Mouse (Mus musculus) neural tube, embryonic 13.5 days (tissue): Measurements from ENCODE around the gene Pls3. TPM values are rescaled to one million over a fixed set of nuclear protein-coding genes. Genes with fewer than 3 reads are reported as not detected.

Experiments used
- ATAC-seq: fragments of 200-750 bp; cut with Nextera tagmentation; 2 replicates; pipeline ENCODE4 v1.8.0; 2017; ENCODE audit warnings: low read depth, mild to moderate bottlenecking, moderate TSS enrichment, moderate library complexity
- H3K27ac ChIP-seq: fragments of 300-500 bp; sonication (generic); replicated peaks from 2 replicates; pipeline ENCODE4 v1.5.1; 2015; ENCODE audit warnings: moderate library complexity, mild to moderate bottlenecking, inconsistent platforms
- H3K27me3 ChIP-seq: fragments of 300-500 bp; sonication (generic); 2 replicates; pipeline ENCODE4 v1.6.1; 2015; ENCODE audit warnings: mild to moderate bottlenecking, inconsistent platforms
- H3K36me3 ChIP-seq: fragments of 300-500 bp; sonication (generic); 2 replicates; pipeline ENCODE4 v1.6.1; 2015; ENCODE audit warnings: mild to moderate bottlenecking, inconsistent platforms
- H3K4me1 ChIP-seq: fragments of 300-500 bp; sonication (generic); replicated peaks from 2 replicates; pipeline ENCODE4 v1.6.1; 2015; ENCODE audit warnings: inconsistent platforms
- H3K4me2 ChIP-seq: fragments of 300-500 bp; sonication (generic); 2 replicates; pipeline ENCODE4 v1.6.1; 2015; ENCODE audit warnings: inconsistent platforms, mild to moderate bottlenecking, moderate library complexity
- H3K4me3 ChIP-seq: fragments of 300-500 bp; sonication (generic); 2 replicates; pipeline ENCODE4 v1.5.1; 2015; ENCODE audit warnings: mild to moderate bottlenecking, inconsistent platforms
- H3K9ac ChIP-seq: fragments of 300-500 bp; sonication (generic); 2 replicates; pipeline ENCODE4 v1.6.1; 2015; ENCODE audit warnings: moderate library complexity, mild to moderate bottlenecking, inconsistent platforms
- H3K9me3 ChIP-seq: fragments of 300-500 bp; sonication (generic); 2 replicates; pipeline ENCODE4 v1.6.1; 2016; ENCODE audit warnings: inconsistent platforms
- WGBS: fragments of 180-500 bp; shearing (Covaris S2); methylation state at CpG from one replicate; pipeline ENCODE4 v1.1.7; 2015; 5-methylcytosine and 5-hydroxymethylcytosine counted together
- polyA plus RNA-seq: library from polyadenylated mRNA; unstranded; fragments of >200 nt; fragmentation: Nextera tagmentation; extraction: Ambion mirVana; gene quantifications from 2 replicates; pipeline ENCODE4 v1.2.1, GENCODE M21; 2015

Gene Pls3
- polyA plus RNA-seq, result 40.2 and 46.2 TPM in 2 replicates

GRCm38 (mm10) chrX:75874332-75875291, at the start of gene Pls3:
Pls3 (minus strand) TSS chrX:75875182.
- no peaks in the 10 kb centered on the region for H3K27me3 ChIP-seq
- peak; percentile 100 for ATAC-seq
- H3K4me2 ChIP-seq, result peak within 1 kb of the TSS; percentile 66
- 11% methylated on average over 38 of the region's 45 CpGs for WGBS
- peaks cover 5% of the 10 kb centered on the region; the same call in 1 of the 2 replicates for H3K4me1 ChIP-seq
- no peaks in the 10 kb centered on the region for H3K9me3 ChIP-seq
- H3K27ac ChIP-seq, result peak within 1 kb of the TSS; percentile 65
- no peaks in the 10 kb centered on the region for H3K36me3 ChIP-seq
- peak within 1 kb of the TSS; percentile 49 for H3K4me3 ChIP-seq
- H3K9ac ChIP-seq, result peak within 1 kb of the TSS; percentile 68

GRCm38 (mm10) chrX:75895716-75896115, 20.7 kb upstream of the Pls3 start:
- H3K9me3 ChIP-seq, result no peaks in the 10 kb centered on the region
- H3K27me3 ChIP-seq, result no peaks in the 10 kb centered on the region
- no peak overlapping the region for H3K4me3 ChIP-seq
- no peaks in the 10 kb centered on the region for H3K4me1 ChIP-seq
- no peak overlapping the region for H3K4me2 ChIP-seq
- no peak overlapping the region for H3K9ac ChIP-seq
- no peak overlapping the region for H3K27ac ChIP-seq
- ATAC-seq, result no peak
- 67% methylated on average over 6 of the region's 6 CpGs for WGBS
- H3K36me3 ChIP-seq, result no peaks in the 10 kb centered on the region

- H3K27me3 ChIP-seq, result no peaks in the 10 kb centered on the region
- no peaks in the 10 kb centered on the region for H3K9me3 ChIP-seq
- H3K36me3 ChIP-seq, result no peaks in the 10 kb centered on the region
- peaks cover 5% of the 10 kb centered on the region; the same call in 1 of the 2 replicates for H3K4me1 ChIP-seq
- no peak overlapping the region for H3K27ac ChIP-seq
- H3K4me3 ChIP-seq, result peak overlapping the region; percentile 49
- no peak overlapping the region for H3K9ac ChIP-seq
- WGBS, result 18% methylated on average over 5 of the region's 5 CpGs
- no peak for ATAC-seq
- peak overlapping the region; percentile 66 for H3K4me2 ChIP-seq
Measured at GRCm38 (mm10) chrX:75875566-75875965, 584 bp upstream of the Pls3 start.

- H3K4me3 ChIP-seq, result peak overlapping the region; percentile 49
- WGBS, result 10% methylated on average over 15 of the region's 15 CpGs
- no peaks in the 10 kb centered on the region for H3K9me3 ChIP-seq
- peak overlapping the region; percentile 66 for H3K4me2 ChIP-seq
- peak overlapping the region; percentile 68 for H3K9ac ChIP-seq
- H3K27me3 ChIP-seq, result no peaks in the 10 kb centered on the region
- H3K4me1 ChIP-seq, result peaks cover 5% of the 10 kb centered on the region; the same call in 1 of the 2 replicates
- no peak overlapping the region for H3K27ac ChIP-seq
- H3K36me3 ChIP-seq, result no peaks in the 10 kb centered on the region
- ATAC-seq, result no peak
Measured at GRCm38 (mm10) chrX:75873813-75874212, 1.2 kb downstream of the Pls3 start.

GRCm38 (mm10) chrX:75873253-75873652, 1.7 kb downstream of the Pls3 start:
- no peaks in the 10 kb centered on the region for H3K36me3 ChIP-seq
- no peaks in the 10 kb centered on the region for H3K27me3 ChIP-seq
- ATAC-seq, result no peak
- no peak overlapping the region for H3K27ac ChIP-seq
- no peak overlapping the region for H3K9ac ChIP-seq
- peak overlapping the region; percentile 49; the same call in 1 of the 2 replicates for H3K4me3 ChIP-seq
- WGBS, result 28% methylated on average over 4 of the region's 4 CpGs
- peak overlapping the region; percentile 66 for H3K4me2 ChIP-seq
- no peaks in the 10 kb centered on the region for H3K9me3 ChIP-seq
- H3K4me1 ChIP-seq, result peaks cover 5% of the 10 kb centered on the region; the same call in 1 of the 2 replicates

- Histone ChIP-seq H3K36me3 (no peaks in the 10 kb centered on the region), H3K4me1 (peaks cover 5% of the 10 kb centered on the region; the same call in 1 of the 2 replicates), H3K27ac (no peak overlapping the region), H3K4me2 (no peak overlapping the region), H3K9ac (no peak overlapping the region), H3K4me3 (no peak overlapping the region), H3K9me3 (no peaks in the 10 kb centered on the region), H3K27me3 (no peaks in the 10 kb centered on the region)
- WGBS, result 90% methylated on average over 2 of the region's 2 CpGs
- no peak for ATAC-seq
Measured at GRCm38 (mm10) chrX:75871855-75872254, 3.1 kb downstream of the Pls3 start.

- no peak overlapping the region for H3K27ac ChIP-seq
- no peak for ATAC-seq
- WGBS, result 93% methylated on average over 3 of the region's 3 CpGs
- H3K4me3 ChIP-seq, result no peak overlapping the region
- no peaks in the 10 kb centered on the region for H3K27me3 ChIP-seq
- H3K9ac ChIP-seq, result no peak overlapping the region
- no peaks in the 10 kb centered on the region for H3K9me3 ChIP-seq
- H3K4me1 ChIP-seq, result no peaks in the 10 kb centered on the region
- H3K36me3 ChIP-seq, result no peaks in the 10 kb centered on the region
- no peak overlapping the region for H3K4me2 ChIP-seq
Measured at GRCm38 (mm10) chrX:75861715-75862114, 13.3 kb downstream of the Pls3 start.

GRCm38 (mm10) chrX:75854294-75854693, 20.7 kb downstream of the Pls3 start:
- Histone ChIP-seq H3K9me3 (no peaks in the 10 kb centered on the region), H3K4me2 (no peak overlapping the region), H3K9ac (no peak overlapping the region), H3K4me3 (no peak overlapping the region), H3K27ac (no peak overlapping the region), H3K27me3 (no peaks in the 10 kb centered on the region), H3K36me3 (no peaks in the 10 kb centered on the region), H3K4me1 (no peaks in the 10 kb centered on the region; the same call in 1 of the 2 replicates)
- 87% methylated on average over 3 of the region's 3 CpGs for WGBS
- no peak for ATAC-seq

GRCm38 (mm10) chrX:75844290-75844689, 30.7 kb downstream of the Pls3 start:
- 86% methylated on average over 4 of the region's 4 CpGs for WGBS
- no peak for ATAC-seq
- Histone ChIP-seq H3K9me3 (no peaks in the 10 kb centered on the region), H3K4me2 (no peak overlapping the region), H3K27ac (no peak overlapping the region), H3K4me3 (no peak overlapping the region), H3K36me3 (no peaks in the 10 kb centered on the region), H3K9ac (no peak overlapping the region), H3K27me3 (no peaks in the 10 kb centered on the region), H3K4me1 (no peaks in the 10 kb centered on the region)

- Histone ChIP-seq H3K9me3 (no peaks in the 10 kb centered on the region), H3K27me3 (no peaks in the 10 kb centered on the region), H3K4me2 (no peak overlapping the region), H3K4me3 (no peak overlapping the region), H3K36me3 (no peaks in the 10 kb centered on the region), H3K9ac (no peak overlapping the region), H3K4me1 (no peaks in the 10 kb centered on the region), H3K27ac (no peak overlapping the region)
- 83% methylated on average over 9 of the region's 9 CpGs for WGBS
- ATAC-seq, result no peak
Measured at GRCm38 (mm10) chrX:75842835-75843234, 32.1 kb downstream of the Pls3 start.

GRCm38 (mm10) chrX:75842120-75842519, 32.9 kb downstream of the Pls3 start:
- Histone ChIP-seq H3K4me3 (no peak overlapping the region), H3K27ac (no peak overlapping the region), H3K27me3 (no peaks in the 10 kb centered on the region), H3K9me3 (no peaks in the 10 kb centered on the region), H3K4me1 (no peaks in the 10 kb centered on the region), H3K4me2 (no peak overlapping the region), H3K36me3 (no peaks in the 10 kb centered on the region), H3K9ac (no peak overlapping the region)
- ATAC-seq, result no peak
- WGBS, result 89% methylated on average over 2 of the region's 2 CpGs

GRCm38 (mm10) chrX:75840263-75840662, 34.7 kb downstream of the Pls3 start:
- no peak overlapping the region for H3K9ac ChIP-seq
- H3K4me1 ChIP-seq, result no peaks in the 10 kb centered on the region
- no peaks in the 10 kb centered on the region for H3K36me3 ChIP-seq
- no peak overlapping the region for H3K27ac ChIP-seq
- ATAC-seq, result no peak
- no peaks in the 10 kb centered on the region for H3K9me3 ChIP-seq
- H3K27me3 ChIP-seq, result no peaks in the 10 kb centered on the region
- H3K4me2 ChIP-seq, result no peak overlapping the region
- H3K4me3 ChIP-seq, result no peak overlapping the region
- 91% methylated on average over 4 of the region's 4 CpGs for WGBS
